Mouse (Mus musculus) hindbrain, embryonic 11.5 days (tissue): ENCODE measurements around the gene Psma3. TPM values are rescaled to one million over a fixed set of nuclear protein-coding genes. Genes with fewer than 3 reads are reported as not detected.

Source experiments
- polyA plus RNA-seq: library from polyadenylated mRNA; unstranded; fragments of >200 nt; fragmentation: Nextera tagmentation; extraction: Ambion mirVana; gene quantifications from 2 replicates; pipeline ENCODE4 v1.2.1, GENCODE M21; 2014

Gene Psma3
- polyA plus RNA-seq, 1 experiment from 2014 or later: 711 TPM

Other genes with a start within 250 kb of the Psma3 start
- gene Frmd6, start 149.1 kb upstream of the Psma3 start, polyA plus RNA-seq: 18.5 and 23.5 TPM in 2 replicates
- 285 and 287 TPM in 2 replicates for gene Actr10, start 36.8 kb upstream of the Psma3 start, polyA plus RNA-seq
- 32.8 and 38.4 TPM in 2 replicates for gene Arid4a, start 41.4 kb downstream of the Psma3 start, polyA plus RNA-seq
- not detected in 2 replicates for gene Tomm20l, start 136.8 kb downstream of the Psma3 start, polyA plus RNA-seq
- gene Timm9, start 162.1 kb downstream of the Psma3 start, polyA plus RNA-seq: 73.8 and 76.8 TPM in 2 replicates
- gene 2700049A03Rik, start 162.2 kb downstream of the Psma3 start, polyA plus RNA-seq: 16.8 and 23.3 TPM in 2 replicates